Mouse (Mus musculus) forebrain, embryonic 11.5 days (tissue): Measurements from ENCODE around the gene Itpr2. TPM values are rescaled to one million over a fixed set of nuclear protein-coding genes. Genes with fewer than 3 reads are reported as not detected.

Experiments used
- ATAC-seq: fragments of 200-750 bp; cut with Nextera tagmentation; replicated peaks from 2 replicates; pipeline ENCODE4 v1.8.0; 2017; ENCODE audit warnings: moderate TSS enrichment; ENCODE audit not compliant: low FRiP score
- DNase-seq: peaks from one replicate; pipeline ENCODE4 v3.0.0-alpha.2; 2017; ENCODE audit warnings: low spot score
- H3K27ac ChIP-seq: fragments of 300-500 bp; sonication (generic); 2 replicates; pipeline ENCODE4 v1.5.1; 2014; ENCODE audit warnings: low read depth, low read length
- H3K27me3 ChIP-seq: fragments of 300-500 bp; sonication (generic); 2 replicates; pipeline ENCODE4 v1.6.1; 2014; ENCODE audit warnings: mild to moderate bottlenecking, low read length, mixed read lengths; ENCODE audit not compliant: control insufficient read depth, insufficient read depth
- H3K36me3 ChIP-seq: fragments of 300-500 bp; sonication (generic); 2 replicates; pipeline ENCODE4 v1.6.1; 2014; ENCODE audit warnings: mild to moderate bottlenecking, low read length, moderate library complexity, mixed read lengths; ENCODE audit not compliant: control insufficient read depth, insufficient read depth
- H3K4me1 ChIP-seq: fragments of 300-500 bp; sonication (generic); replicated peaks from 2 replicates; pipeline ENCODE4 v1.6.1; 2014; ENCODE audit warnings: low read length, mixed read lengths; ENCODE audit not compliant: control insufficient read depth, insufficient read depth
- H3K4me2 ChIP-seq: fragments of 300-500 bp; sonication (generic); 2 replicates; pipeline ENCODE4 v1.6.1; 2014; ENCODE audit warnings: low read depth, mild to moderate bottlenecking, low read length, moderate library complexity, mixed read lengths; ENCODE audit not compliant: severe bottlenecking
- H3K4me3 ChIP-seq: fragments of 300-500 bp; sonication (generic); 2 replicates; pipeline ENCODE4 v1.5.1; 2014; ENCODE audit warnings: low read depth, low read length
- H3K9ac ChIP-seq: fragments of 300-500 bp; sonication (generic); 2 replicates; pipeline ENCODE4 v1.6.1; 2014; ENCODE audit warnings: low read length
- H3K9me3 ChIP-seq: fragments of 300-500 bp; sonication (generic); 2 replicates; pipeline ENCODE4 v1.6.1; 2016; ENCODE audit warnings: low read length, mixed read lengths; ENCODE audit not compliant: control insufficient read depth
- WGBS: fragments of 180-500 bp; shearing (Covaris S2); extraction: QIAGEN DNeasy Blood & Tissue Kit; methylation state at CpG from one replicate; pipeline ENCODE4 v1.1.7; 2014; 5-methylcytosine and 5-hydroxymethylcytosine counted together
- polyA plus RNA-seq: library from polyadenylated mRNA; unstranded; fragments of >200 nt; fragmentation: Nextera tagmentation; extraction: Ambion mirVana; gene quantifications from 2 replicates; pipeline ENCODE4 v1.2.1, GENCODE M21; 2014

Itpr2 gene
- polyA plus RNA-seq, 1 experiment from 2014 or later, result 5.3 TPM

DNA sequence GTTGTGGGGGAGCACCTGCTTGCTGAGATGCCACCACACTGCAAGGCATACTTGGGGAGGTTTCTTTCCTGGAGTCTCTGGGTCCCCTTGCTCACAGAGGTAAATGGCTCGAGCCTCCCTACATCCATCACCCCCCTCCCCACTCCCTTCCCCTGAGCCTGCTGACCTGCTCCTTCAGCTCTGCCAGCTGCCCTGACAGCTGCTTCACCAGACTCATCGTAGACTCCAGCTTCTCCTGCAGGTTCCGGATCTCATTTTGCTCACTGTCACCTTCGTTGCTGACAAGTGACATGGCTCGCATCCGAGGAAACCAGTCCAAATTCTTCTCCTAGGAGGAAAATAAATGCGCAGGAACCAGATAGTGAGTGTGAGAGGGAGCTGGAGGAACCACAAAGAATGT is 389.8 kb downstream of the Itpr2 start:
- Histone ChIP-seq H3K4me2 (no peak overlapping the region), H3K27me3 (no peaks in the 10 kb centered on the region), H3K4me1 (peaks cover 7% of the 10 kb centered on the region; the same call in 1 of the 2 replicates), H3K36me3 (no peaks in the 10 kb centered on the region), H3K9me3 (no peaks in the 10 kb centered on the region), H3K9ac (no peak overlapping the region), H3K27ac (no peak overlapping the region), H3K4me3 (no peak overlapping the region)
- DNase-seq, result no peak
- 88% methylated on average over 7 of the region's 7 CpGs for WGBS
- no peak for ATAC-seq

DNA sequence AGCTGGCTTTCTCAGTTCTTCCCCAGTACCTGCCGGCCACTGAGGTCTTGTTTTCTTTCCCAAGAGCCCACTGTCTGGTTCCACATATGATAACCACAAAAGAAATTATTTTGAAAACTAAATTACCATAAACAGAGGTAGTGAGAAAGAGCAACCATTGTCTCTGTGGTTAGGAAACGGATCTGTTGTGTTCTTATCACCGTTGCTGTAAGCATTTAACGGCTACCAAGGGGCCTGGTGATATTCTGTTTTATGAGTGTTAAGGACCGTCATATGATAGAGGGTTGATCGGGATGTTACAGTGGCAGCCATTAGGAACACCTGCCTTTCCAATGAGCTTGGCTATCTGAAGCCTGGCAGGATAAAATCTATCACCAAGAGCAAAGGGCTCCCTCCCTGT is 390.2 kb downstream of the Itpr2 start:
- Histone ChIP-seq H3K36me3 (no peaks in the 10 kb centered on the region), H3K27me3 (no peaks in the 10 kb centered on the region), H3K4me3 (no peak overlapping the region), H3K9ac (no peak overlapping the region), H3K4me2 (no peak overlapping the region), H3K27ac (no peak overlapping the region), H3K4me1 (peaks cover 7% of the 10 kb centered on the region; the same call in 1 of the 2 replicates), H3K9me3 (no peaks in the 10 kb centered on the region)
- 73% methylated on average over 6 of the region's 6 CpGs for WGBS
- ATAC-seq (no peak), DNase-seq (no peak)

DNA sequence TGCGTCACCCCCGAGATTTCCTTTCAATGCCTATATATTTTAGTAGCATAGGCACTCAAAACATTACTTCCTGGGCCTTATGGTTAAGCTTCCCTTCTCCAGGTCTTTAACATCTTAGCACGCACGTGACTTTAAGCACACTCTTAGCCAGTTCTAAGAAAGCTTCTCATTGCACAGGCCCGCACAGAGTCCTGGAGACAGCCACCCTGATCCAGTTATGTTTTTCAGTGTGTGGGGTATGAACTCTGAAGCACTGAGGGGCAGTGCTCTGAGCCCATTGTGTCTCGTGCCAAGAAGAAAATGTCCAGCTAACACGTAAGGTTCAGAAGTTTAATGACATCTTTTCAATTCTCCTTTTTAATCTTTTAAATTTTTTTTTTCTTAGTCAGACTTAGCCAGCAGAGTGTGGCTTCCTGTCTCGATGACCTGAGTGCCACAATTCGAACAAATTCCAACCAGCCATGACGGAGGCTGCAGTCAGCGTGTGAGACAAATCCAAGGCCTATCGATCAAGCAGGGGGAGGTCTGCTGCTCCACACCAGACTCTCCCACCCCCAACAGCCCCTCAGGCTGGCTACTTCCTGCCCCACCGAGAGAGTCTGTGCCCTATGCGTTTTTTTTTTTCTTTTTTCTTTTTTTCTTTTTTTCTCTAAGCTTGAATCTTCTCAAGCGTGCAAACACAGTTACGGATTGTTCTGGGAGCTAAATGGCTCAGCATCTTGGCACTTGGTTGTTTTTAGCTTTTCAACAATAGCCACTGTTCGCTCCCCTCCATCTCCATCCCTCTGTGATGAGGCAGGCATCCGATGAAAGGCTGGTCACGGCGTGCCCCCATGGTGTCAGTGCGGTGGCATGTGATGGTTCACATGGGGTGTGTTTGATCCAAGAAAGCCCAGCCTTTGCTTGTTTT is 390.9 kb downstream of the Itpr2 start:
- peak; percentile 58 for DNase-seq
- Histone ChIP-seq H3K9ac (no peak overlapping the region), H3K4me1 (peaks cover 7% of the 10 kb centered on the region; the same call in 1 of the 2 replicates), H3K27me3 (no peaks in the 10 kb centered on the region), H3K27ac (no peak overlapping the region), H3K4me2 (no peak overlapping the region), H3K9me3 (no peaks in the 10 kb centered on the region), H3K36me3 (no peaks in the 10 kb centered on the region), H3K4me3 (no peak overlapping the region)
- peak; percentile 57 for ATAC-seq
- 35% methylated on average over 21 of the region's 21 CpGs for WGBS

DNA sequence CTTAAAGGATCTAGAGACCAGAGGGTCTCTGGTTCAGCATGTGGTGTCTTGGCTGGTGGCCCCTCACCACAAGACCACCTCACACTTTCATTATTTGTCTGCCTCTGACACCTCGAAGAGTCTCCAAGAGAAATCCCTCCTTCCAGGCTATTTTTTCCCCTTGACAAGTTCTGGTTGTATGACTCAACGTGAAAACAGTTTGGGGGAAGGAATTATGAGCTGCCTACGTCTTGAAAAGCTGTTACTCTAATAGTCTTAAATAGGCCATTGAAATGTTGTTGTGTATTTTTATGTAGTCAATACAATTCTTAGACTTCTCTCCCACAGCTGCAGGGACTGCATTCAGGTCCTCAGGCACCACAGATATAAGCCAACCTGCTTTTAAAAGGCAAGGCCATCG is 391.6 kb downstream of the Itpr2 start:
- no peak for DNase-seq
- Histone ChIP-seq H3K4me1 (peaks cover 7% of the 10 kb centered on the region; the same call in 1 of the 2 replicates), H3K4me2 (no peak overlapping the region), H3K4me3 (no peak overlapping the region), H3K27ac (no peak overlapping the region), H3K36me3 (no peaks in the 10 kb centered on the region), H3K9ac (no peak overlapping the region), H3K9me3 (no peaks in the 10 kb centered on the region), H3K27me3 (no peaks in the 10 kb centered on the region)
- ATAC-seq, result no peak
- WGBS, result 79% methylated on average over 4 of the region's 4 CpGs

- H3K9ac ChIP-seq, result no peak overlapping the region
- DNase-seq, result no peak
- no peak overlapping the region for H3K4me3 ChIP-seq
- peaks cover 7% of the 10 kb centered on the region; the same call in 1 of the 2 replicates for H3K4me1 ChIP-seq
- no peak for ATAC-seq
- H3K27me3 ChIP-seq, result no peaks in the 10 kb centered on the region
- no peaks in the 10 kb centered on the region for H3K36me3 ChIP-seq
- 86% methylated on average over 7 of the region's 7 CpGs for WGBS
- H3K4me2 ChIP-seq, result no peak overlapping the region
- no peaks in the 10 kb centered on the region for H3K9me3 ChIP-seq
- H3K27ac ChIP-seq, result no peak overlapping the region
These were observed 393.3 kb downstream of the Itpr2 start for GRCm38 (mm10) chr6:146108695-146109094.

DNA sequence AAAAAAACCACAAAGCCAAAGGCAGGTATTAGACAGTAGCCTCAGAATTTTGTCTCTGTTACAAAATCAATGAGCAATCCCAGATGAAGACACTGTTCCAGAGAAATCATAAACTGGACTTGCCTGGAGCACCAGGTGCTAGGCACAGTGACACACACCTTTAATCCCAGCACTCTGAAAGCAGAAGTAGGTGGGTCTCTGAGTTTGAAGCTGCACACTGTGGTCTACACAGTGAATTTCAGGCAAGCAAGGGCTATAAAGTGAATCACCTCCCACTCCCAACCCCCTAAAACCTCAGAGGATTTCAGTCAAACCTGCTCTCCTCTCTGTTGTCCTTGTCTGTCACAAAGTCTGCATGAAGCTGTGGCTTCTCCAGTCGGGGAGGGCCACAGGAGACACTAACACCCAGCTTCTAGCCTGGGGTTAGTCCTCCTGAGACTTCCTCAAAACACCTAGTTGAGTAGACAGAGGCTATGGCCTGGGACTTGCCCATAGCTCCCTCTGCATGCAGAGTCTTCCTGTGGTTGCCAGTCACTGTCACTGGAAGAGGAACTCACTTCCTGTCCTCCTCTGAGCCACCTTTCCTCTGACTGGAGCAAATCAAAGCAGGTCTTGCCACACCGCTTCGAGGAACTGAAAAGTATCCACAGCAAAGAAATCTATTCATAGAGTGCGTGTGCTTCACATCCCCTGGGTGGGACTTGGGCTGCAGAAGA is 394.7 kb downstream of the Itpr2 start:
- H3K9ac ChIP-seq, result no peak overlapping the region
- no peak overlapping the region for H3K27ac ChIP-seq
- no peaks in the 10 kb centered on the region for H3K9me3 ChIP-seq
- DNase-seq (no peak), ATAC-seq (no peak)
- H3K4me3 ChIP-seq, result no peak overlapping the region
- no peaks in the 10 kb centered on the region for H3K27me3 ChIP-seq
- H3K4me1 ChIP-seq, result peaks cover 7% of the 10 kb centered on the region; the same call in 1 of the 2 replicates
- H3K36me3 ChIP-seq, result no peaks in the 10 kb centered on the region
- 85% methylated on average over 4 of the region's 4 CpGs for WGBS
- H3K4me2 ChIP-seq, result no peak overlapping the region

DNA sequence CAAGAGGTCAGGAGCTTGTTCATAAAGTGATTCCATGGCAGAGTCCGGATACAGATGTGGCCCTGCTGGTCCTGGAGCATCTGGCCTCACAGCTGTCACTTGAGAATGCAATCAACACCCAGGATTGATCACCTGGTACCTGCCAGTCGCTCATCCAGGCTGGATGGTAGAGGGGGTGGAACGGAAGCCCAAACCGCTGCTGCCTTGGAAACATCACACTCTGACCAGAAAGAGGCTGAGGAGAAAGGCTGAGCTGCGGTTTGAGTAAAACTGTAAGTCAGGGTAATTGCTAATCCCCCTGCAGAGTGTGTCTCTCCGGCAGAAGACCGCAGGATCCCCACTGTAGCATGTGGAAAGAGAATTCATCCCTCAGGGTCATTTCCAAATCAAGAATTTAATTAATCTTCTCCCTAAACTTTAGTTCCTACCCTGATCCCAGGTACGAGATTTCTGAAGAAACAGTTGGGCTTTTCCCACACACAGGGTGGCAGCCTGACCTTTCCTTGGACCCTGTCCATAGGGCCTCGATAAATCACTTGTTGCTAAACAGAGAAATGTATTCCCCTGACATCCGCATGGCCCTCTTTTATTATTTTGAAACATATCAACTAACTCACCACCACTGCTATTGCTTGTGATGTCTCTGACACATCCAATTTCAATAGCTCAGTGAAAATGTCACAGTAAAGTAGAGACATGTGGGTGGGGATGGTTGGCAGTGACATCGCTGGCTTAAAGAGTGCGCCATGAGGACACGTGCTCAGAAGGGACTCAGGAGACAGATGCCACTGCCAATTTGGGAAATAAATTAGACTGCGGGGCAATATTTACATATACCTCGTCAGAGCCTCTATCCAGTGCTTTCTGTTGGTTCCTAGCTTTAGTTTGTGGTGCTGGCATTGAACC is 418.7 kb downstream of the Itpr2 start:
- H3K27me3 ChIP-seq, result no peaks in the 10 kb centered on the region
- H3K4me1 ChIP-seq, result peaks cover 2% of the 10 kb centered on the region; the same call in 1 of the 2 replicates
- DNase-seq (no peak), ATAC-seq (no peak)
- no peak overlapping the region for H3K4me2 ChIP-seq
- 81% methylated on average over 15 of the region's 15 CpGs for WGBS
- no peaks in the 10 kb centered on the region for H3K9me3 ChIP-seq
- no peak overlapping the region for H3K9ac ChIP-seq
- H3K27ac ChIP-seq, result no peak overlapping the region
- no peak overlapping the region for H3K4me3 ChIP-seq
- H3K36me3 ChIP-seq, result no peaks in the 10 kb centered on the region

DNA sequence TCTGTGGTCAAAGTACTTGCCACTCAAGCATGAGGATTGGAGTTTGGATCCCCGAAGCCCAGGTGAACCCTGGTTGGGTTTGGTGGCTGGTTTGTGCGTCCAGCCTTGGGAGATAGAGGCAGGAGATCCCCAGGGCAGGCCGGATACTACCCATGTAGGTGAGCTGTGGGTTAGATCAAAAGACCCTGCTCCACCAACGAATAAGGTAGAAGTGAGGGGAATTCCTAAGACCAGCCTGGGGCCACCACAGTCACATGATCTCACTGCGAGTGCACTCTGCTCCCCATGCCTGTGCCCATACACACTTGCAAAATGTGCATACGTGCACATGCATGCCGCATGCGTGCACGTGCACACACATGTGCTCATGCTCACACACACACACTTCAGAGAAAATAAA is 419.5 kb downstream of the Itpr2 start:
- no peaks in the 10 kb centered on the region for H3K36me3 ChIP-seq
- ATAC-seq, result no peak
- no peak for DNase-seq
- 92% methylated on average over 9 of the region's 9 CpGs for WGBS
- H3K4me1 ChIP-seq, result peaks cover 2% of the 10 kb centered on the region; the same call in 1 of the 2 replicates
- no peak overlapping the region for H3K4me2 ChIP-seq
- no peak overlapping the region for H3K9ac ChIP-seq
- H3K4me3 ChIP-seq, result no peak overlapping the region
- H3K27ac ChIP-seq, result no peak overlapping the region
- H3K9me3 ChIP-seq, result no peaks in the 10 kb centered on the region
- no peaks in the 10 kb centered on the region for H3K27me3 ChIP-seq
